Mouse (Mus musculus) limb, embryonic 11.5 days (tissue): ENCODE measurements around the gene Cisd3. TPM values are rescaled to one million over a fixed set of nuclear protein-coding genes. Genes with fewer than 3 reads are reported as not detected.
"Not testable (repeated sequence)": the region's sequence is repeated elsewhere in the genome, so short reads cannot be mapped to it uniquely, and the experiment has no call there.

Experiments
- ATAC-seq: fragments of 200-750 bp; cut with Nextera tagmentation; 2 replicates; pipeline ENCODE4 v1.8.0; 2017; ENCODE audit warnings: low read depth; ENCODE audit not compliant: insufficient number of reproducible peaks, low FRiP score, low TSS enrichment
- DNase-seq: peaks from one replicate; pipeline ENCODE4 v3.0.0-alpha.2; 2015; ENCODE audit warnings: low spot score
- H3K27ac ChIP-seq: fragments of 300-500 bp; sonication (generic); replicated peaks from 2 replicates; pipeline ENCODE4 v1.5.1; 2014; ENCODE audit warnings: low read depth, mild to moderate bottlenecking, low read length
- H3K27me3 ChIP-seq: fragments of 300-500 bp; sonication (generic); 2 replicates; pipeline ENCODE4 v1.6.1; 2014; ENCODE audit warnings: mild to moderate bottlenecking, low read length, mixed read lengths; ENCODE audit not compliant: control insufficient read depth, insufficient read depth
- H3K36me3 ChIP-seq: fragments of 300-500 bp; sonication (generic); 2 replicates; pipeline ENCODE4 v1.6.1; 2014; ENCODE audit warnings: mild to moderate bottlenecking, low read length, moderate library complexity, mixed read lengths; ENCODE audit not compliant: control insufficient read depth, insufficient read depth
- H3K4me1 ChIP-seq: fragments of 300-500 bp; sonication (generic); 2 replicates; pipeline ENCODE4 v1.6.1; 2014; ENCODE audit warnings: low read length, mixed read lengths; ENCODE audit not compliant: control insufficient read depth, insufficient read depth
- H3K4me2 ChIP-seq: fragments of 300-500 bp; sonication (generic); 2 replicates; pipeline ENCODE4 v1.6.1; 2014; ENCODE audit warnings: low read depth, mild to moderate bottlenecking, moderate library complexity; ENCODE audit not compliant: severe bottlenecking
- H3K4me3 ChIP-seq: fragments of 300-500 bp; sonication (generic); 2 replicates; pipeline ENCODE4 v1.5.1; 2014; ENCODE audit warnings: low read depth, low read length
- H3K9ac ChIP-seq: fragments of 300-500 bp; sonication (generic); 2 replicates; pipeline ENCODE4 v1.6.1; 2014; ENCODE audit warnings: mild to moderate bottlenecking, low read length
- H3K9me3 ChIP-seq: fragments of 300-500 bp; sonication (generic); 2 replicates; pipeline ENCODE4 v1.6.1; 2016; ENCODE audit warnings: low read length; ENCODE audit not compliant: control insufficient read depth
- WGBS: fragments of 180-500 bp; shearing (Covaris S2); extraction: QIAGEN DNeasy Blood & Tissue Kit; methylation state at CpG from one replicate; pipeline ENCODE4 v1.1.7; 2014; 5-methylcytosine and 5-hydroxymethylcytosine counted together
- polyA plus RNA-seq: library from polyadenylated mRNA; unstranded; fragments of >200 nt; fragmentation: Nextera tagmentation; extraction: Ambion mirVana; gene quantifications from 2 replicates; pipeline ENCODE4 v1.2.1, GENCODE M21; 2014

Cisd3 gene
- polyA plus RNA-seq, result 8.8 and 10.9 TPM in 2 replicates

DNA sequence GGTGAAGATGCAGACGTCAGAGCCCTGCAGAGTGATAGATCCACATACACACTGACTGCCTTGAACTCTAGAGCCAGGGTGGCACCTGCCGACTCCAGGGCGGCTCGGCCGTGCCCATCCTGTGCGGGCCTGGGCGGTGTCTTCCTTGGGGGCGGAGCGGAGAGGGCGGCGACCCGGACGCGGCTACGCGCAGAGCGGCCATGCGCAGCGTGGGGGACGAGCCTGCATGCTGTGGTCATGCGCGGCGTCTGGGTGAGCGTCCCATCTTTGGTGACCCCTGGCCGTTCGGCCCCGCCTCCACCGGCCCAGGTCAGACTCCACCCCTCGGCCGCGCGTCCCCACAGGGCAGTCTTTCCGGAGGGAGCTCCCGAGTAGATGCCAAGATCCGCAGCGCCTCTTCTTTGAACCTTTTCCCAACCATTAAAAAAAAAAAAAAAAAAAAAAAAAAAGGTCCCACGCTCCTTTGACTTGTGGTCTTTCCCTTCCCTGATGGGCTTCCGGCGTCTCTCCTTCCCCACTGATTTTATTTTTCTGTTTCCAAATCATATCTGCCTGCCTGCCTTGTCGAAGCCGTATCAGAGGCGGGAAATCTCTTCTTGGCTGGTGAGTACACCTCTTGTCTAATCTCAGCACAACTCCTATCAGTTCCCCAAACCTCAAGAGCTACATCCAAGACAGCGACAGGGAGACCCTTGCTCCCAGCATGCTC is at the start of gene Cisd3:
TSS of gene Cisd3 (plus strand) at position 214 of the 709 bp plus-strand sequence.
- H3K27ac ChIP-seq, result no peak within 1 kb of the TSS; the same call in 1 of the 2 replicates
- H3K9ac ChIP-seq, result peak within 1 kb of the TSS; percentile 27; the same call in 1 of the 2 replicates
- H3K4me2 ChIP-seq, result peak within 1 kb of the TSS; percentile 78
- no peaks in the 10 kb centered on the region for H3K9me3 ChIP-seq
- under 1% methylated on average over 43 of the region's 43 CpGs for WGBS
- H3K27me3 ChIP-seq, result no peaks in the 10 kb centered on the region
- ATAC-seq, result peak; percentile 67
- peak within 1 kb of the TSS; percentile 33 for H3K4me3 ChIP-seq
- peaks cover 8% of the 10 kb centered on the region for H3K36me3 ChIP-seq
- DNase-seq, result peak; percentile 81
- H3K4me1 ChIP-seq, result peaks cover 9% of the 10 kb centered on the region; the same call in 1 of the 2 replicates

GRCm38 (mm10) chr11:97641668-97642067 is 44.0 kb upstream of the Cisd3 start:
- no peak overlapping the region for H3K9ac ChIP-seq
- 62% methylated on average over 8 of the region's 8 CpGs for WGBS
- no peaks in the 10 kb centered on the region for H3K9me3 ChIP-seq
- H3K4me2 ChIP-seq, result no peak overlapping the region
- H3K27ac ChIP-seq, result no peak overlapping the region
- H3K27me3 ChIP-seq, result no peaks in the 10 kb centered on the region
- DNase-seq (no peak), ATAC-seq (no peak)
- no peaks in the 10 kb centered on the region for H3K4me1 ChIP-seq
- no peak overlapping the region for H3K4me3 ChIP-seq
- no peaks in the 10 kb centered on the region for H3K36me3 ChIP-seq

DNA sequence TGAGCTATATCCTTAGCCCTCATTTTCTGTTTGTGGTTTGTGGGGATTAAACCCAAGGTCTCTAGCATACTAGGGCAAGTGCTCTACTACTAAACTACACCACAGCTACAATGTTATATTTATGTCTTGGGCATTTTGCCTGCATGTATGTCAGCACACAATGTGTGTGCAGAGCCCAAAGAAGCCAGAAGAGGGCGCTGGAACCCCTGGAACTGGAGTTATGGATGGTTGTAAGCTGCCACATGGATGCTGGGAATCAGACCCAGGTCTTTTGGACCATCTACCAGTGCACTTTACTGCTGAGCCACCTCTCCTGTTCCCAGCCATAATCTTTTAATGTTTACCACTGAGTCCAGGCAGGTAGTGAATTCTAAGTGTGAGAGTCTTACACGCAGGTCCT is 42.9 kb upstream of the Cisd3 start:
- ATAC-seq (no peak), DNase-seq (no peak)
- H3K27ac ChIP-seq, result no peak overlapping the region
- no peaks in the 10 kb centered on the region for H3K9me3 ChIP-seq
- H3K4me1 ChIP-seq, result no peaks in the 10 kb centered on the region
- no peak overlapping the region for H3K9ac ChIP-seq
- no peak overlapping the region for H3K4me2 ChIP-seq
- 56% methylated on average over 2 of the region's 2 CpGs for WGBS
- H3K27me3 ChIP-seq, result no peaks in the 10 kb centered on the region
- H3K4me3 ChIP-seq, result no peak overlapping the region
- H3K36me3 ChIP-seq, result no peaks in the 10 kb centered on the region

DNA sequence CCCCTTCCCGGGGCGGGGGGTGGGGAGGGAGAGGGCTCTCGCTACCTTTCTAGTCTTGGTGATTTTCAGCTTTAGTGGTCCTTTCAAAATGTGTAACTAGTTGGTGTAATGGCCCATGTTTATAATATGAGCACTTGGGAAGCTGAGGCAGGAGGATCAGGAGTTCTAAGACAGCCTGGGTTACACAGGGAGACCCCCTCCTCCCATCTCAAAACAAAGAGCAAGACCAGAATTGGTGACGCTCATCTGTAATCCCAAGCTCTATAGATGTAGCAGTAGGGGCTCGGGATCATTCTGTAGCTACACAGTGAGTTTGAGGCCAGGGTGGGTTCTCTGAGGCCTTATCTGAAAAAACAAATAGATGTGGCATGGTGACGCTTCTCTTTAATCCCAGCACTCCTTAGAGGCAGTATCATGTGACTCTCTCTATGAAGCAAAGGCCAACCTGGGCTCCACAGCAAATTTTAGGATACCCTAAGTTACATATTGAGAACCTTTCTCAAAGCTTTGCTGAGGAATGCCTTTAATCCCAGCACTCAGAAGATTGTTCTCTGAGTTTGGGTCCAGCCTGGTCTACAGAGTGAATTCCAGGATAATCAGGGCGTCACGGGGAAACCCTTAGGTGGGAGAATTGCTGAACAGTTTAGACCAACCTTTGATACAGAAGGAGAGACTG is 42.1 kb upstream of the Cisd3 start:
- H3K27ac ChIP-seq, result no peak overlapping the region
- WGBS, result 85% methylated on average over 8 of the region's 8 CpGs
- no peak overlapping the region for H3K4me3 ChIP-seq
- no peak overlapping the region for H3K9ac ChIP-seq
- no peaks in the 10 kb centered on the region for H3K36me3 ChIP-seq
- H3K4me1 ChIP-seq, result no peaks in the 10 kb centered on the region
- DNase-seq (no peak), ATAC-seq (no peak)
- no peak overlapping the region for H3K4me2 ChIP-seq
- no peaks in the 10 kb centered on the region for H3K27me3 ChIP-seq
- H3K9me3 ChIP-seq, result no peaks in the 10 kb centered on the region

DNA sequence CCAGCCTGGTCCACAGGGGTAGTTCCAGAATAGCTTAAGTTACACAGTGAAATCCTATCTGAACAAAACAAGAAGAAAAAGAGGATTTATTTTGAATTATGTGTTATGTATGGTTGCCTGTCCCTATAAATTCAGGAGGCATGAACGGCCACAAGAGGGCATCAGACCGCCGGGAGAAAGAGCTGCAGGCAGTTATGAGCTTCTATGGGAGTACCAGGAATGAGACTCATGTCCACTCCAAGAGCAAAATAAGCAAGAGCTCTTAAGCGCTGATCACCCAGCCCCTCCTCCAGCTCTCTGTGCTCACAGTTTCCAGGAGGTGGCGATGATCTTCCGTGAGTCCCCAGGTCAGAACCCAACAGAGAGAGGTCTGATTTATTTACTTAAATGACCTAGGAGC is 40.8 kb upstream of the Cisd3 start:
- Histone ChIP-seq H3K36me3 (no peaks in the 10 kb centered on the region), H3K27me3 (no peaks in the 10 kb centered on the region), H3K9ac (no peak overlapping the region), H3K4me2 (no peak overlapping the region), H3K4me3 (no peak overlapping the region), H3K9me3 (no peaks in the 10 kb centered on the region), H3K27ac (no peak overlapping the region), H3K4me1 (no peaks in the 10 kb centered on the region)
- DNase-seq, result peak; percentile 78
- WGBS, result 5% methylated on average over 6 of the region's 6 CpGs
- ATAC-seq, result no peak

GRCm38 (mm10) chr11:97648541-97648940 is 37.1 kb upstream of the Cisd3 start:
- not testable (repeated sequence) for H3K4me3 ChIP-seq, H3K27ac ChIP-seq, H3K4me2 ChIP-seq, DNase-seq, H3K27me3 ChIP-seq, H3K9ac ChIP-seq, H3K36me3 ChIP-seq, H3K4me1 ChIP-seq, H3K9me3 ChIP-seq, ATAC-seq
- 85% methylated on average over 4 of the region's 4 CpGs for WGBS

GRCm38 (mm10) chr11:97650341-97650740 is 35.3 kb upstream of the Cisd3 start:
- Histone ChIP-seq H3K9me3 (no peaks in the 10 kb centered on the region), H3K27ac (no peak overlapping the region), H3K4me3 (no peak overlapping the region), H3K4me2 (no peak overlapping the region), H3K9ac (no peak overlapping the region), H3K27me3 (no peaks in the 10 kb centered on the region), H3K36me3 (no peaks in the 10 kb centered on the region), H3K4me1 (0 out of 2 replicates have a peak, but pooled peaks cover 3% of the 10 kb centered on the region)
- WGBS, result 66% methylated on average over 5 of the region's 5 CpGs
- DNase-seq (no peak), ATAC-seq (no peak)

DNA sequence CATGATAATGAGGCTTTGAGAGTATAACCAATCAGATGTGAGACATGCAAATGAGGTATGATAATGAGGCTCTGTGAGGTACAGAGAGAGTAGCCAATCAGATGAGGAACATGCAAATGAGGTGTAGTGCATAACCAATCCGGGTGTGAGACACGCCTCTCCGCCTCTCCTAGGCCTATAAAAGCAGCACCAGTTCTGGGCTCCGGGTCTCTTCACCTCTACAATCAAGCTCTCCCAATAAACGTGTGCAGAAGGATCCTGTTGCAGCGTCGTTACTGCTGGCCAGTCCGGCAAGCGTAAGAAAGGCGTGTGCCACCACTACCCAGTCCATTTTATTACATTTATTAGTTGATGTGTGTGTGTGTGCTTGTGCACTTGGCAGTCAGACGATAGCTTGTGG is 32.2 kb upstream of the Cisd3 start:
- DNase-seq, H3K9ac ChIP-seq, H3K4me3 ChIP-seq, H3K4me2 ChIP-seq, H3K36me3 ChIP-seq, H3K9me3 ChIP-seq, H3K4me1 ChIP-seq, ATAC-seq, H3K27me3 ChIP-seq, H3K27ac ChIP-seq: not testable (repeated sequence)
- 85% methylated on average over 11 of the region's 11 CpGs for WGBS
